In genomic region chr13:59228059-59228830, GRCm38 (mm10) we compare ENCODE assay signal across 10 mouse cellular contexts.
A peak's percentile ranks its signal among the peaks of the same experiment; 100 is the strongest.
DNase-seq lines count a peak whose midpoint lies in the region; ATAC-seq lines count a peak whose summit lies in the region.
"Had no signal": no experiment of that assay in that cellular context is flagged by ENCODE, and none has a peak within 500 bp of the region (broad histone marks: within the 10 kb centered on the region; RNA-seq: fewer than 3 reads in every experiment).

No protein-coding gene starts in this region.

- 80% methylated on average over 12 of the region's 12 CpGs for WGBS in midbrain, embryonic 10.5 days
- 52% methylated on average over 12 of the region's 12 CpGs for WGBS in midbrain, embryonic 16.5 days

- peaks cover 6% of the 10 kb centered on the region; the same call in 1 of the 2 replicates for H3K4me1 ChIP-seq in midbrain, embryonic 10.5 days
- no peaks in the 10 kb centered on the region for H3K4me1 ChIP-seq in midbrain, embryonic 16.5 days (ENCODE audit: control insufficient read depth, insufficient read depth, low read length)

- intact Hi-C loops in left cerebral cortex, postnatal 36 days (cut with DNase I), result no loop called here

- no peaks in the 10 kb centered on the region for H3K36me3 ChIP-seq in midbrain, embryonic 10.5 days
- H3K36me3 ChIP-seq in midbrain, embryonic 16.5 days (ENCODE audit: control insufficient read depth, insufficient read depth, low read length), result no peaks in the 10 kb centered on the region

- no peaks in the 10 kb centered on the region for H3K27me3 ChIP-seq in midbrain, embryonic 10.5 days (ENCODE audit: low read depth, poor library complexity, severe bottlenecking)
- H3K27me3 ChIP-seq in midbrain, embryonic 16.5 days (ENCODE audit: control insufficient read depth, insufficient read depth, low read depth, low read length), result no peaks in the 10 kb centered on the region
- H3K27me3 ChIP-seq: CH12.LX had no signal

- peak overlapping the region; percentile 43; the same call in 1 of the 2 replicates for H3K27ac ChIP-seq in midbrain, embryonic 10.5 days (replicated peaks)
- H3K27ac ChIP-seq in midbrain, embryonic 16.5 days (ENCODE audit: low read length), result no peak overlapping the region

- no peak for DNase-seq in midbrain, embryonic 10.5 days (ENCODE audit: low spot score)
- DNase-seq in heart, adult 8-10 months (ENCODE audit: low spot score), result peak; percentile 32
- peak; percentile 2 to 11 for DNase-seq in kidney, postnatal 36 days
- DNase-seq in frontal cortex, postnatal 14 days (ENCODE audit: low spot score in 2 of 2), result no peak
- no peak for DNase-seq in left cerebral cortex, postnatal 36 days (ENCODE audit: low spot score in 2 of 2)
- no peak for DNase-seq in right cerebral cortex, postnatal 14 days

- ATAC-seq in midbrain, embryonic 16.5 days, result no peak
- peak; percentile 63 for ATAC-seq in monocyte, adult 5-6 weeks (replicated peaks; ENCODE audit: insufficient number of reproducible peaks, low FRiP score, low TSS enrichment, poor library complexity, severe bottlenecking)

- no peak overlapping the region for H3K4me3 ChIP-seq in midbrain, embryonic 10.5 days
- H3K4me3 ChIP-seq in midbrain, embryonic 16.5 days (ENCODE audit: low read depth, low read length), result no peak overlapping the region
- H3K4me3 ChIP-seq: myocyte had no signal

- H3K9me3 ChIP-seq in midbrain, embryonic 10.5 days (replicated peaks), result no peaks in the 10 kb centered on the region; the same call in 1 of the 2 replicates
- H3K9me3 ChIP-seq in midbrain, embryonic 16.5 days (replicated peaks; ENCODE audit: control insufficient read depth, low read length, poor library complexity, severe bottlenecking), result no peaks in the 10 kb centered on the region

- no peak overlapping the region for H3K9ac ChIP-seq in midbrain, embryonic 16.5 days (ENCODE audit: low read depth, low read length)

- H3K4me2 ChIP-seq in midbrain, embryonic 16.5 days (ENCODE audit: low read length), result no peak overlapping the region

Comparison
In these comparisons a context has a peak if more than half of its experiments do, and no peak if none do; other contexts are left out.
1. DNase-seq: peak in heart, adult 8-10 months (single experiment) and kidney, postnatal 36 days (2 of 2); none in midbrain, embryonic 10.5 days (single experiment), frontal cortex, postnatal 14 days (0 of 2), left cerebral cortex, postnatal 36 days (0 of 2) and right cerebral cortex, postnatal 14 days (single experiment).